Mouse (Mus musculus) thymus, postnatal 10 days (tissue): Measurements from ENCODE around the gene Dnah17.

ENCODE experiments used
- DNase-seq, 2 experiments: peaks; one replicate each; pipeline ENCODE4 v3.0.0; 2021; ENCODE audit warnings: low spot score in 2 of 2

The Dnah17 gene

GRCm38 (mm10) chr11:118024111-118024510 is 106.3 kb downstream of the Dnah17 start:
- DNase-seq = no peak

GRCm38 (mm10) chr11:118023475-118023874 is 107.0 kb downstream of the Dnah17 start:
- DNase-seq = no peak

GRCm38 (mm10) chr11:118021806-118022205 is 108.6 kb downstream of the Dnah17 start:
- peak; percentile 76 to 85 for DNase-seq

GRCm38 (mm10) chr11:118018328-118018727 is 112.1 kb downstream of the Dnah17 start:
- DNase-seq = peak in 1 of 2 experiments; percentile 36

- peak; percentile 27 to 38 for DNase-seq
Measured at GRCm38 (mm10) chr11:118015381-118016145, 114.9 kb downstream of the Dnah17 start.

GRCm38 (mm10) chr11:118014391-118014995 is 115.9 kb downstream of the Dnah17 start:
- peak; percentile 59 to 63 for DNase-seq

GRCm38 (mm10) chr11:118013339-118013738 is 117.1 kb downstream of the Dnah17 start:
- no peak for DNase-seq

GRCm38 (mm10) chr11:118012595-118012994 is 117.8 kb downstream of the Dnah17 start:
- no peak for DNase-seq

- no peak for DNase-seq
Measured at GRCm38 (mm10) chr11:118009865-118010571, 120.4 kb downstream of the Dnah17 start.

GRCm38 (mm10) chr11:118008843-118009242 is 121.6 kb downstream of the Dnah17 start:
- DNase-seq = no peak

GRCm38 (mm10) chr11:118008144-118008805 is 122.2 kb downstream of the Dnah17 start:
- DNase-seq = no peak

- DNase-seq = no peak
Measured at GRCm38 (mm10) chr11:118007460-118008143, 122.8 kb downstream of the Dnah17 start.

- no peak for DNase-seq
Measured at GRCm38 (mm10) chr11:118004217-118004616, 126.2 kb downstream of the Dnah17 start.

- DNase-seq = no peak
Measured at GRCm38 (mm10) chr11:118003718-118004117, 126.7 kb downstream of the Dnah17 start.

- DNase-seq = no peak
Measured at GRCm38 (mm10) chr11:118003176-118003575, 127.3 kb downstream of the Dnah17 start.

GRCm38 (mm10) chr11:118000565-118001215 is 129.7 kb downstream of the Dnah17 start:
- no peak for DNase-seq

- no peak for DNase-seq
Measured at GRCm38 (mm10) chr11:118000083-118000482, 130.4 kb downstream of the Dnah17 start.

GRCm38 (mm10) chr11:117999260-117999934 is 131.0 kb downstream of the Dnah17 start:
- DNase-seq = no peak

GRCm38 (mm10) chr11:117998356-117998755 is 132.1 kb downstream of the Dnah17 start:
- DNase-seq = no peak

- no peak for DNase-seq
Measured at GRCm38 (mm10) chr11:117997085-117997484, 133.3 kb downstream of the Dnah17 start.
